Mouse (Mus musculus): ENCODE measurements at regions not wholly inside any gene's neighbourhood (a gene's known extent, or its start where the extent isn't known, plus 50 kb on each side); places are given as distances from the start of the nearest gene placed in this dataset.

- TF ChIP-seq POLR2A (IDR thresholded peaks at IDR 0.05; ENCODE audit: extremely low read depth, insufficient read depth, low read length) = no peak
- TF ChIP-seq CTCF (IDR thresholded peaks at IDR 0.05; ENCODE audit: low read depth, low read length) = no peak
These were observed 384.9 kb upstream of the Myt1l start for GRCm38 (mm10) chr12:29143297-29143696.

Data from liver, adult 2 months (tissue).